Mouse (Mus musculus) left cerebral cortex, postnatal 25 days (tissue): ENCODE measurements around the gene Bag5. TPM values are rescaled to one million over a fixed set of nuclear protein-coding genes. Genes with fewer than 3 reads are reported as not detected.

Experiments
- DNase-seq, 2 experiments: peaks; one replicate each; pipeline ENCODE4 v3.0.0; 2022; ENCODE audit warnings: low spot score in 2 of 2, mixed read lengths in 1 of 2
- intact Hi-C: fragments of 180-260 bp; cut with DNase I; formaldehyde crosslinking; loops from one replicate; pipeline ENCODE4 v1.15.1; 2025
- total RNA-seq, 2 experiments: library from RNA; stranded (reverse); gene quantifications; 2 replicates each; pipeline ENCODE4 v1.2.3; 2021

Gene Bag5
- 10 to 100 TPM; 53.9 to 56.9 TPM for total RNA-seq

- intact Hi-C loops: no loop called here
- DNase-seq: peak; percentile 93 to 94
Measured at GRCm38 (mm10) chr12:111713004-111713651, at the start of gene Bag5, which contains the start of gene Apopt1. Bag5 (minus strand) TSS chr12:111713257. Apopt1 (plus strand) TSS chr12:111713261.

GRCm38 (mm10) chr12:111760306-111760908, 47.4 kb upstream of the Bag5 start:
- no peak for DNase-seq
- intact Hi-C loops: no loop called here

- DNase-seq: peak in 1 of 2 experiments; percentile 26
- intact Hi-C loops: no loop called here
Measured at GRCm38 (mm10) chr12:111759176-111760061, 46.4 kb upstream of the Bag5 start.

- DNase-seq: peak; percentile 75 to 87
- intact Hi-C loops: no loop called here
Measured at GRCm38 (mm10) chr12:111758381-111759175, 45.5 kb upstream of the Bag5 start, which contains the start of gene Klc1. Klc1 (plus strand) TSS chr12:111758849.

GRCm38 (mm10) chr12:111757561-111758325, 44.7 kb upstream of the Bag5 start:
- intact Hi-C loops: no loop called here
- no peak for DNase-seq

- intact Hi-C loops: no loop called here
- DNase-seq: no peak
Measured at GRCm38 (mm10) chr12:111756698-111757082, 43.6 kb upstream of the Bag5 start.

- intact Hi-C loops: no loop called here
- DNase-seq: no peak
Measured at GRCm38 (mm10) chr12:111756082-111756697, 43.1 kb upstream of the Bag5 start.

GRCm38 (mm10) chr12:111755231-111755630, 42.2 kb upstream of the Bag5 start:
- DNase-seq: no peak
- intact Hi-C loops: no loop called here

GRCm38 (mm10) chr12:111754710-111755109, 41.7 kb upstream of the Bag5 start:
- DNase-seq: no peak
- intact Hi-C loops: no loop called here

GRCm38 (mm10) chr12:111753347-111753746, 40.3 kb upstream of the Bag5 start:
- intact Hi-C loops: no loop called here
- no peak for DNase-seq

- DNase-seq: peak in 1 of 2 experiments; percentile 80
- intact Hi-C loops: no loop called here
Measured at GRCm38 (mm10) chr12:111752491-111752890, 39.4 kb upstream of the Bag5 start.

- peak in 1 of 2 experiments; percentile 42 for DNase-seq
- intact Hi-C loops: no loop called here
Measured at GRCm38 (mm10) chr12:111750739-111751138, 37.7 kb upstream of the Bag5 start.

- intact Hi-C loops: loop anchor here (10.0 kb wide), 1 partner anchor 217 kb away; the partner anchor contains the start of gene Atp5mpl
- DNase-seq: no peak
Measured at GRCm38 (mm10) chr12:111747421-111747820, 34.4 kb upstream of the Bag5 start.

- intact Hi-C loops: loop anchor here (10.0 kb wide), 1 partner anchor 219 kb away; the partner anchor contains the start of gene Atp5mpl
- DNase-seq: peak in 1 of 2 experiments; percentile 58
Measured at GRCm38 (mm10) chr12:111746091-111746490, 33.0 kb upstream of the Bag5 start.

- intact Hi-C loops: loop anchor here (10.0 kb wide), 1 partner anchor 220 kb away; the partner anchor contains the start of gene Atp5mpl
- DNase-seq: no peak
Measured at GRCm38 (mm10) chr12:111745274-111745673, 32.2 kb upstream of the Bag5 start.

- intact Hi-C loops: loop anchor here (10.0 kb wide), 1 partner anchor 221 kb away; the partner anchor contains the start of gene Atp5mpl
- no peak for DNase-seq
Measured at GRCm38 (mm10) chr12:111743981-111744423, 30.9 kb upstream of the Bag5 start.

GRCm38 (mm10) chr12:111743419-111743818, 30.4 kb upstream of the Bag5 start:
- no peak for DNase-seq
- intact Hi-C loops: loop anchor here (10.0 kb wide), 1 partner anchor 221 kb away; the partner anchor contains the start of gene Atp5mpl

GRCm38 (mm10) chr12:111741338-111741737, 28.3 kb upstream of the Bag5 start:
- DNase-seq: no peak
- intact Hi-C loops: loop anchor here (10.0 kb wide), 1 partner anchor 223 kb away; the partner anchor contains the start of gene Atp5mpl
